Mouse (Mus musculus) midbrain, postnatal 0 days (tissue): ENCODE measurements around the gene Cul7. TPM values are rescaled to one million over a fixed set of nuclear protein-coding genes. Genes with fewer than 3 reads are reported as not detected.
A peak's percentile ranks its signal among the peaks of the same experiment; 100 is the strongest.

ENCODE experiments used
- ATAC-seq: fragments of 200-750 bp; cut with Nextera tagmentation; 2 replicates; pipeline ENCODE4 v1.8.0; 2017; ENCODE audit warnings: moderate number of reproducible peaks, mild to moderate bottlenecking, moderate TSS enrichment, moderate library complexity; ENCODE audit not compliant: low FRiP score
- DNase-seq: peaks from one replicate; pipeline ENCODE4 v3.0.0-alpha.2; 2015; ENCODE audit warnings: low spot score
- H3K27ac ChIP-seq: fragments of 300-500 bp; sonication (generic); 2 replicates; pipeline ENCODE4 v1.5.1; 2014; ENCODE audit warnings: low read depth, mild to moderate bottlenecking, low read length, mixed read lengths
- H3K27me3 ChIP-seq: fragments of 300-500 bp; sonication (generic); 2 replicates; pipeline ENCODE4 v1.6.1; 2014; ENCODE audit warnings: low read length, control low read depth, mixed read lengths; ENCODE audit not compliant: insufficient read depth
- H3K36me3 ChIP-seq: fragments of 300-500 bp; sonication (generic); 2 replicates; pipeline ENCODE4 v1.6.1; 2014; ENCODE audit warnings: low read length, control low read depth, mixed read lengths; ENCODE audit not compliant: insufficient read depth
- H3K4me1 ChIP-seq: fragments of 300-500 bp; sonication (generic); 2 replicates; pipeline ENCODE4 v1.6.1; 2014; ENCODE audit warnings: mild to moderate bottlenecking, control low read depth, antibody characterized with exemption, low read length, mixed read lengths; ENCODE audit not compliant: insufficient read depth
- H3K4me2 ChIP-seq: fragments of 300-500 bp; sonication (generic); 2 replicates; pipeline ENCODE4 v1.6.1; 2014; ENCODE audit warnings: low read depth, mild to moderate bottlenecking, low read length, mixed read lengths; ENCODE audit not compliant: poor library complexity, severe bottlenecking
- H3K4me3 ChIP-seq: fragments of 300-500 bp; sonication (generic); 2 replicates; pipeline ENCODE4 v1.5.1; 2014; ENCODE audit warnings: low read depth, mild to moderate bottlenecking, low read length, moderate library complexity
- H3K9ac ChIP-seq: fragments of 300-500 bp; sonication (generic); replicated peaks from 2 replicates; pipeline ENCODE4 v1.6.1; 2014; ENCODE audit warnings: mild to moderate bottlenecking, low read length, moderate library complexity, mixed read lengths; ENCODE audit not compliant: poor library complexity, severe bottlenecking
- H3K9me3 ChIP-seq: fragments of 300-500 bp; sonication (generic); 2 replicates; pipeline ENCODE4 v1.6.1; 2016; ENCODE audit warnings: low read length, control low read depth
- CTCF ChIP-seq: IDR thresholded peaks from 2 replicates; pipeline ENCODE4 v1.5.1; 2016; ENCODE audit warnings: antibody characterized with exemption, mild to moderate bottlenecking
- WGBS: fragments of 180-500 bp; shearing (Covaris S2); extraction: QIAGEN DNeasy Blood & Tissue Kit; methylation state at CpG from one replicate; pipeline ENCODE4 v1.1.7; 2014; 5-methylcytosine and 5-hydroxymethylcytosine counted together
- polyA plus RNA-seq: library from polyadenylated mRNA; unstranded; fragments of >200 nt; fragmentation: Nextera tagmentation; extraction: Ambion mirVana; gene quantifications from 2 replicates; pipeline ENCODE4 v1.2.1, GENCODE M21; 2015
- total RNA-seq: library from RNA; depleted of rRNA; stranded (reverse); fragments of >200 nt; gene quantifications from 2 replicates; pipeline ENCODE4 v1.2.3, GENCODE M21; 2014

Cul7 gene
- total and polyA plus RNA-seq, 2 experiments from 2014 or later, result 26.6 to 92.4 TPM

DNA sequence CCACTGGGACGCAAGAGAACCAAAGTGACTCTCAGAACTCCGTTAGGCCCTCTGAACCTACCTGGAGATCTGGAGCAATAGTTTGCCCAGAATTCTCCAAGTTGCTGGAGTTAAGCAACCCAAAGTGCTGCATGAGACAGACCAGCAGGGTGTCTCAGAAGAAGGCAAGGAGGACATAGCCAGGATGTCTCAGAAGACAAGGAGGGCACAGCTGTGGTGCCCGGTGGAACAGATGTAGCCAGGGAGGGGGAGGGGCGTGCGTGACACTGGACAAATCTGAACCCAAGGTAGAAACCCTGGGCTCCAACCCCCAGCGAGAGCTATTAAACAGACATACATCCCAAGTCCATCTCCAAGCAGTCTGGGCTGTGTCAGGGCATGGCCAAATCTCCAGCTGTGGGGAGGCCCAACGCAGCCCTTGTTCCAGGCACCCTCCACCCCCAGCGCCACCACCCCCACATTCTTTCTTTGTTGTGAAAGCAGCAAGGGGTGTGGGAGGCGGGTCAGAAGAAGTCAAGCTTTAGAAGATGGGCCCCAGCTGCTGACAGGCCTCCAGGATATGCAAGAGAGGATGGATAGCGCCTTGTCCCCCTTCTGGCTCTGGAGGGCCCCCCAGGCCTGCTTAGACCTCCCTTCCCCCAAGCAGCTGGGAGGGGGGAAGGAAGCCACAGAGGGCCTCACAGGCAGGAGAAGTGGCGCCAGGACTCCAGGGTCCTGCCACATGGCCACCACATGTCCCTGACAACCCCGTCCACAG is 20.3 kb upstream of the Cul7 start:
- WGBS, result 13% methylated on average over 12 of the region's 12 CpGs

DNA sequence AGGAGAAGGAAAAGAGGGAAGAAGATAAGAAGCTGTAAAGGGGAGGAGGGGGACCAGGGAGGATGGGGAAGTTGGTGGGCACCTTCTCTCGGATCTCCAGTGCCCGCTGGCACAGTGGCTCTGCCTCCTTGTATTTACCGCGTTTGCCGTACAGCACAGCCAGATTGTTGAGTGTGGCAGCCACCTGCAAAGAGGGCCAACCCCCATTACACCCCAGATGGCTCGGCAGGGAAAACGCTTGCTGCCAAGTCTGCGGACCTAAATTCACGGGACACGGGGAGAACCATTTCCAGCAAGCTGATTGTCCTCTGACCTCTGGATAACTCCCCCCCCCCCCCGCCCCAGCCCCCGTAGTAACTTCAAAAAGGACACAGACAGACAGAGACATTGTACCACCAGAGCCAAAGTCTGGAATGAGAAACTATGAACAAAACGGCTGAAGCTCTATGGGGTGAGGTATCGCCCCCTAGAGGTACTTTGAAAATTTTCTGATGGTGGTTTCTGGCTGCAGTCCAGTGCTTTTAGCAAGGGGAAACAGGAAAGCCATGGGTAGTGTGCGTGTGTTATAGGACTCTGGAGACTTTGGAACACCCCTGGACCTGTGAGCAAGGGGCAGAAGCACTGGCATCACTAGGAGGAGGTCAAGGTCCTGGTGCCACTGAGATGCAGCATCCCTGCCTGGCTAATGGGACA is 13.2 kb upstream of the Cul7 start:
- H3K4me3 ChIP-seq, result no peak overlapping the region
- H3K4me1 ChIP-seq, result no peaks in the 10 kb centered on the region
- H3K9me3 ChIP-seq, result no peaks in the 10 kb centered on the region
- H3K27ac ChIP-seq, result no peak overlapping the region
- 27% methylated on average over 15 of the region's 15 CpGs for WGBS
- peak; percentile 85 for TF ChIP-seq CTCF
- peak overlapping the region; percentile 5; the same call in 1 of the 2 replicates for H3K4me2 ChIP-seq
- peak; percentile 89 for DNase-seq
- peak; percentile 24; the same call in 1 of the 2 replicates for ATAC-seq
- no peaks in the 10 kb centered on the region for H3K27me3 ChIP-seq
- no peak overlapping the region for H3K9ac ChIP-seq
- H3K36me3 ChIP-seq, result peaks cover 53% of the 10 kb centered on the region

More for the DNA sequence above, 20.3 kb upstream of the Cul7 start:
- peaks cover 14% of the 10 kb centered on the region; the same call in 1 of the 2 replicates for H3K4me1 ChIP-seq
- peak overlapping the region; percentile 95 for H3K4me3 ChIP-seq
- H3K9ac ChIP-seq, result peak overlapping the region; percentile 72; the same call in 1 of the 2 replicates
- no peaks in the 10 kb centered on the region for H3K9me3 ChIP-seq
- H3K4me2 ChIP-seq, result peak overlapping the region; percentile 59
- no peaks in the 10 kb centered on the region for H3K27me3 ChIP-seq
- peak overlapping the region; percentile 64 for H3K27ac ChIP-seq
- ATAC-seq, result peak; percentile 59
- peaks cover 19% of the 10 kb centered on the region for H3K36me3 ChIP-seq
- peak; percentile 13; the same call in 1 of the 2 replicates for TF ChIP-seq CTCF
- DNase-seq, result peak; percentile 40

DNA sequence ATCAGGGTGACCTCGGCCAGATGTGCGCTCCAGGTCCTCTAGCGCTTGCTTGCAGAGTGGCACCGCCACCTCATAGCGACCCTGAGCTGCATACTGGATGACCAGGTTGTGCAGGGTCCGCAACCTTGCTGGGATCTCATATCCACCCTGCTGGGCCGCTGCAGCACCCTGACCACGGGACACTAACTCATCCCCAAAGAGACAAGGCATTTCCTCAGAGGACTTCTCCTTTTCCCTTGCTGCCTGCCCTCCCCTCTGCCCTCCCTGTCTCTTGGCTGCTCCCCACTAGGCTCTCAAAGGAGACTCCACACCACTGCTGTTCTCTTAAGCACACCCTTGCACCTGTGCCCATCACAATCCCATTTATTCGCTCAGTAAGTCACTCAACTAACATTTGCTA is 10.2 kb upstream of the Cul7 start:
- peaks cover 40% of the 10 kb centered on the region for H3K36me3 ChIP-seq
- H3K9me3 ChIP-seq, result no peaks in the 10 kb centered on the region
- H3K27ac ChIP-seq, result no peak overlapping the region
- H3K4me2 ChIP-seq, result no peak overlapping the region
- WGBS, result 78% methylated on average over 9 of the region's 9 CpGs
- no peak for TF ChIP-seq CTCF
- ATAC-seq (no peak), DNase-seq (no peak)
- no peak overlapping the region for H3K9ac ChIP-seq
- H3K4me1 ChIP-seq, result peaks cover 7% of the 10 kb centered on the region; the same call in 1 of the 2 replicates
- no peaks in the 10 kb centered on the region for H3K27me3 ChIP-seq
- no peak overlapping the region for H3K4me3 ChIP-seq

DNA sequence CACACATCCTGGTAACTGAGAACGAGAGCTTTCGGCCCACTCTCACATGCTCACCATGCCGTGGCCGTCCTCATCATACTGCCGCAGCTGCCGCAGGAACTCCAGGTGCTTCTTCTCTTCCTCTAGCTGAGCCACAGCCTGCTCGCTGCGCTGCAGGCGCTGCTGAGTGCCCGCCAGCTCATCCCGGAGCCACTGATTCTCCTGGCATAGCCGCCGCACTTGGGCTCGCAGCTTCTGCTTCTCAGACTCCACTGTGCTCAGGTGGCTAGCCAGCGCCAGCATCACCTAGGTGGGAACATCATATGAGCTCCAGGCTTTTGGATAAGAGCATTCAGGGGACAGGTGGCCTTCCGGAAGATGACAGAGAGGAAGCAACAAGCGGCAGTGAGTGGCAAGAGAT is 8.1 kb upstream of the Cul7 start:
- no peaks in the 10 kb centered on the region for H3K9me3 ChIP-seq
- H3K4me2 ChIP-seq, result no peak overlapping the region
- H3K9ac ChIP-seq, result no peak overlapping the region
- H3K27me3 ChIP-seq, result no peaks in the 10 kb centered on the region
- no peak overlapping the region for H3K4me3 ChIP-seq
- peaks cover 31% of the 10 kb centered on the region for H3K36me3 ChIP-seq
- DNase-seq, result no peak
- H3K4me1 ChIP-seq, result peaks cover 9% of the 10 kb centered on the region; the same call in 1 of the 2 replicates
- no peak for TF ChIP-seq CTCF
- no peak overlapping the region for H3K27ac ChIP-seq
- 92% methylated on average over 17 of the region's 17 CpGs for WGBS
- no peak for ATAC-seq

DNA sequence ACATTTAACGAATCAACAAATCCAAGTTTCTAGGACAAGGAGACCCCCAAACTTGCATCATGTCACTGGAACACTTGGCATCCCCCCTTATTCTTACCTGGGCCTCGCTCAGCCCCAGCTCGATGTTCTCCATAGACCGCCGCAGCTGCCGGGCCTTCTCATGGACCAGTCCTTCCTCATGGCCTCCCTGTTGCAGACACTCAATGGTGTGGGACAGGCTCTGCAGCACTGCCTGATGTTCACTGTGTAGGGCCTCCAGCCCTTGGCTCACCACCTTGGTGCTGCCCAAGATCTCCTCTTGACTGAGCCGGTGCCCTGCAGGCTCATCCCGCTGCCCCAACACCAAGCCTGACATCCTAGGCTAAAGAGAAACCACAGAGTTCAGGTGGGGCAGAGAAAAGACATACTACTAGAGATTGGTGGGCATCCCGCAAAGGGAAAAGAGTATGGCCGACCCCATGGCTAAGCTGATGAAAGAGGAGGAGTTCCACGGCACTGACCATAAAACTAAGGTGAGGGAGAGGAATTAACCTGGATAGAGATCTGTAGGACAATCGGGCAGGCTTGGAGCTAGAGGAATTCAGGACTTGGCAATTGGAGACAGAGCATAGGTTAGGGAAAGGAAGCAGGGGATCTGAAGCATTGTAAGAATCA is 5.9 kb upstream of the Cul7 start:
- Histone ChIP-seq H3K27me3 (no peaks in the 10 kb centered on the region), H3K9me3 (no peaks in the 10 kb centered on the region), H3K27ac (no peak overlapping the region), H3K4me3 (no peak overlapping the region), H3K9ac (no peak overlapping the region; the same call in 1 of the 2 replicates), H3K36me3 (peaks cover 32% of the 10 kb centered on the region), H3K4me1 (peaks cover 9% of the 10 kb centered on the region; the same call in 1 of the 2 replicates), H3K4me2 (peak overlapping the region; percentile 93; the same call in 1 of the 2 replicates)
- no peak for ATAC-seq
- WGBS, result 92% methylated on average over 12 of the region's 12 CpGs
- TF ChIP-seq CTCF, result no peak
- DNase-seq, result no peak
